Mouse (Mus musculus) ES-Bruce4 (cell line): Measurements from ENCODE around the gene Tmem139.

Experiments
- CTCF ChIP-seq: IDR thresholded peaks from one replicate; pipeline ENCODE4 v1.8.1; 2011; ENCODE audit warnings: low read depth, low read length
- EP300 ChIP-seq: IDR thresholded peaks from 2 replicates; pipeline ENCODE4 v1.6.1; 2011; ENCODE audit warnings: low read depth, low read length; ENCODE audit not compliant: insufficient read depth
- POLR2A ChIP-seq: IDR thresholded peaks from one replicate; pipeline ENCODE4 v1.8.1; 2011; ENCODE audit warnings: low read length; ENCODE audit not compliant: insufficient read depth

GRCm38 (mm10) chr6:42276151-42276550 lies 14.4 kb downstream of the Tmem139 start:
- TF ChIP-seq CTCF (no peak), POLR2A (no peak), EP300 (no peak)
